13 mouse cellular contexts compared by ENCODE assay signal in the genomic region with DNA sequence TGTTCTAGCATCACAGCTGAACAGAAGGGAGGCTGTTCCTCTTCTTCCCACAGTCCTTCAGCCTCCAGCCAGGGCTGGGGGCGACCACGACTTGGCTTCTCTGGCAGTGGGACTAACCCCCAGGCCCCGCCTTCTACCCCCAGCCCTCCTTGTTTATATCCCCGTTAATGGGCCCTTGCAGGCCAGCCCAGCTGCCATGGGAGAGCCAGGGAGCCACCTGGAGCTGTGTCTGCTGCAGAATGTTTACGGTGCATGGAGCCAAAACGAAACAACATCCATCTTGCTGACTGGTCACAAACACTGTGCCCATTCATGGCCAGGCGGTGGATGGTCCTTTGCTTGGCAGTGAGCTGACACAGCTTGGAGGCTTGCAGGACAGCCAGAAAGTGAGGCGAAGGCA.
DNase-seq lines count a peak whose midpoint lies in the region; ATAC-seq lines count a peak whose summit lies in the region.
"Had no signal": no experiment of that assay in that cellular context is flagged by ENCODE, and none has a peak within 500 bp of the region (broad histone marks: within the 10 kb centered on the region; RNA-seq: fewer than 3 reads in every experiment).

No protein-coding gene starts in this region.

- no peaks in the 10 kb centered on the region for H3K36me3 ChIP-seq in neural tube, embryonic 15.5 days
- H3K36me3 ChIP-seq: embryonic facial prominence, embryonic 15.5 days; heart, embryonic 10.5 days had no signal

- H3K4me1 ChIP-seq in neural tube, embryonic 15.5 days, result peaks cover 16% of the 10 kb centered on the region

- no peak overlapping the region for H3K9ac ChIP-seq in neural tube, embryonic 15.5 days (replicated peaks)
- H3K9ac ChIP-seq: embryonic facial prominence, embryonic 15.5 days; liver, embryonic 14.5 days had no signal

- no peaks in the 10 kb centered on the region for H3K9me3 ChIP-seq in neural tube, embryonic 15.5 days (replicated peaks)
- H3K9me3 ChIP-seq: embryonic facial prominence, embryonic 15.5 days; heart, embryonic 10.5 days had no signal

- H3K27me3 ChIP-seq in neural tube, embryonic 15.5 days (replicated peaks), result no peaks in the 10 kb centered on the region
- H3K27me3 ChIP-seq: embryonic facial prominence, embryonic 15.5 days had no signal

- intact Hi-C loops in gastrocnemius, postnatal 14 days (cut with DNase I; ENCODE audit: low total_unique reads), result no loop called here

- WGBS in neural tube, embryonic 15.5 days, result 30% methylated on average over 8 of the region's 8 CpGs

- no peak overlapping the region for H3K4me3 ChIP-seq in neural tube, embryonic 15.5 days (replicated peaks)
- H3K4me3 ChIP-seq: embryonic facial prominence, embryonic 15.5 days; heart, embryonic 10.5 days; layer of hippocampus, adult 2 months had no signal

- ATAC-seq in neural tube, embryonic 15.5 days (ENCODE audit: low FRiP score), result peak; percentile 81
- ATAC-seq: activated CD4-positive, CD25-positive, alpha-beta regulatory T cell, adult 4 months had no signal

- no peak overlapping the region; the same call in 1 of the 2 replicates for H3K27ac ChIP-seq in neural tube, embryonic 15.5 days (replicated peaks)
- H3K27ac ChIP-seq: embryonic facial prominence, embryonic 15.5 days; heart, embryonic 10.5 days; layer of hippocampus, adult 2 months; liver, embryonic 14.5 days had no signal

- no peak overlapping the region for H3K4me2 ChIP-seq in neural tube, embryonic 15.5 days
- H3K4me2 ChIP-seq: embryonic facial prominence, embryonic 15.5 days had no signal

- DNase-seq in gastrocnemius, postnatal 14 days, result peak; percentile 13
- no peak for DNase-seq in gastrocnemius, adult 8-10 months (ENCODE audit: low spot score in 2 of 2)
- peak; percentile 44 to 46 for DNase-seq in right cerebral cortex, postnatal 10 days (ENCODE audit: low spot score in 2 of 2)
- no peak for DNase-seq in right cerebral cortex, postnatal 36 days (ENCODE audit: low spot score in 2 of 2)
- DNase-seq in forelimb bud, embryonic 11.5 days (ENCODE audit: low read depth, low spot score), result peak; percentile 45
- DNase-seq in adipocyte (ENCODE audit: low spot score), result no peak
- DNase-seq: cerebellum, adult 2 months had no signal

Comparison
In these comparisons a context has a peak if more than half of its experiments do, and no peak if none do; other contexts are left out.
1. DNase-seq: peak in gastrocnemius, postnatal 14 days (single experiment), right cerebral cortex, postnatal 10 days (2 of 2) and forelimb bud, embryonic 11.5 days (single experiment); none in gastrocnemius, adult 8-10 months (0 of 2), right cerebral cortex, postnatal 36 days (0 of 2) and adipocyte (single experiment).